Mouse (Mus musculus) ES-Bruce4 (cell line): ENCODE measurements at regions not wholly inside any gene's neighbourhood (a gene's known extent, or its start where the extent isn't known, plus 50 kb on each side); places are given as distances from the start of the nearest gene placed in this dataset.

Experiments used
- H3K27ac ChIP-seq: 2 replicates; pipeline ENCODE4 v1.5.1; 2012; ENCODE audit warnings: low read length, inconsistent platforms; ENCODE audit not compliant: insufficient read depth
- H3K27me3 ChIP-seq: 2 replicates; pipeline ENCODE4 v1.6.1; 2012; ENCODE audit warnings: mild to moderate bottlenecking, low read length, inconsistent platforms; ENCODE audit not compliant: control insufficient read depth, poor library complexity, insufficient read depth, severe bottlenecking
- H3K36me3 ChIP-seq: 2 replicates; pipeline ENCODE4 v1.6.1; 2012; ENCODE audit warnings: inconsistent platforms, mild to moderate bottlenecking, low read length, moderate library complexity; ENCODE audit not compliant: control insufficient read depth, poor library complexity, insufficient read depth, severe bottlenecking
- H3K4me1 ChIP-seq: one replicate; pipeline ENCODE4 v1.8.1; 2011; ENCODE audit warnings: low read length; ENCODE audit not compliant: control insufficient read depth, insufficient read depth
- H3K4me3 ChIP-seq: 2 replicates; pipeline ENCODE4 v1.5.1; 2011; ENCODE audit warnings: low read depth, mild to moderate bottlenecking, low read length
- H3K9ac ChIP-seq: 2 replicates; pipeline ENCODE4 v1.6.1; 2012; ENCODE audit warnings: low read depth, mild to moderate bottlenecking, inconsistent platforms; ENCODE audit not compliant: poor library complexity, severe bottlenecking
- H3K9me3 ChIP-seq: replicated peaks from 2 replicates; pipeline ENCODE4 v1.6.1; 2012; ENCODE audit warnings: mild to moderate bottlenecking, low read length, inconsistent platforms; ENCODE audit not compliant: control insufficient read depth, poor library complexity, insufficient read depth, severe bottlenecking
- CTCF ChIP-seq: IDR thresholded peaks from one replicate; pipeline ENCODE4 v1.8.1; 2011; ENCODE audit warnings: low read depth, low read length
- EP300 ChIP-seq: IDR thresholded peaks from 2 replicates; pipeline ENCODE4 v1.6.1; 2011; ENCODE audit warnings: low read depth, low read length; ENCODE audit not compliant: insufficient read depth
- POLR2A ChIP-seq: IDR thresholded peaks from one replicate; pipeline ENCODE4 v1.8.1; 2011; ENCODE audit warnings: low read length; ENCODE audit not compliant: insufficient read depth

DNA sequence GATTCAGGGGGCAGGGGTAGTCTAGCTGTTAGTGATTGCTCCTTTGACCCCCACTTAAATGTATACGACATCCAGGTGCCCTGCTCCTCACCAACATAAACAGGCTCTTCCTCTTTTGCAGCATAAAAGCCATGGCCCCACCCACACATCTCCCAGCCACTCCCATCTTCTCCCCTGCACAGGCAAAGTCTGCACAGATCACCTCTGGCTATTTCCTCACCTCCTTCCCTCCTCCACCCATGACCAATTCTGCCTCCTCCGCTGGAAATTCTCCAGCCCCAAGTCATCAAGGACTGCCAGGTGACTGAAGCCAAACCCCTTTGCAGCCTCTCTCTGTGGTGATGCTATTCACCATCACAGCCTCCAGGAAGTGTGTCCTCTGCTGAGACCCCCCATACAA is 306.8 kb upstream of the Zfp637 start:
- no peak overlapping the region for H3K4me3 ChIP-seq
- H3K9ac ChIP-seq, result no peak overlapping the region
- H3K4me1 ChIP-seq, result no peaks in the 10 kb centered on the region
- TF ChIP-seq POLR2A, result no peak
- TF ChIP-seq CTCF, result no peak
- TF ChIP-seq EP300, result 0 out of 2 replicates have a peak, but pooled peaks have one; percentile 30
- H3K9me3 ChIP-seq, result no peaks in the 10 kb centered on the region
- H3K36me3 ChIP-seq, result no peaks in the 10 kb centered on the region
- H3K27me3 ChIP-seq, result no peaks in the 10 kb centered on the region
- H3K27ac ChIP-seq, result no peak overlapping the region

- Histone ChIP-seq H3K36me3 (no peaks in the 10 kb centered on the region), H3K9ac (no peak overlapping the region), H3K4me1 (no peaks in the 10 kb centered on the region), H3K27me3 (no peaks in the 10 kb centered on the region), H3K9me3 (no peaks in the 10 kb centered on the region), H3K4me3 (no peak overlapping the region), H3K27ac (no peak overlapping the region)
- no peak for TF ChIP-seq EP300
- TF ChIP-seq CTCF, result no peak
Measured at GRCm38 (mm10) chr6:117534991-117535390, 306.0 kb upstream of the Zfp637 start.

- Histone ChIP-seq H3K27ac (no peak overlapping the region), H3K4me1 (no peaks in the 10 kb centered on the region), H3K9me3 (no peaks in the 10 kb centered on the region), H3K9ac (no peak overlapping the region), H3K27me3 (no peaks in the 10 kb centered on the region), H3K4me3 (no peak overlapping the region), H3K36me3 (no peaks in the 10 kb centered on the region)
- no peak for TF ChIP-seq CTCF
- TF ChIP-seq POLR2A, result no peak
- no peak for TF ChIP-seq EP300
Measured at GRCm38 (mm10) chr6:117536084-117536483, 304.9 kb upstream of the Zfp637 start.

DNA sequence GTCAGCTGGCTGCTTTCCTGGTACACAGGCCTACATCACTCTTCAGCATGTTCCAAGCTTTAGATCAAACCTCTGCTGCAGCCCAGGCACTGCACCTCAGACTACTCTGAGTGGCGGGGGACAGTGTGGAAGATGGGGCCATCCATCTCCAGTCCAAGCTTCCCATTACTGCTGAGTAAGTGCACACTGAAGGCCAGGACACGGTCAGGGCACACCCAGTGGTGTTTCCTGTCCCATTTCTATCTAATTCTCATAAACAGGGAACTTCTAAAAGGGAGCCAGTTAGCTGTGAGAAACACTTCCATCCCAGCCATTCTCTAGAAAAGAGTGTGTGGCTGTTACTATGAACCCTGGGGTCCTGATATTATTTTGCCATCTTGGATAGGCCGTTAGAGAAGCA is 298.5 kb upstream of the Zfp637 start:
- Histone ChIP-seq H3K27ac (no peak overlapping the region), H3K4me3 (no peak overlapping the region), H3K9ac (no peak overlapping the region), H3K27me3 (no peaks in the 10 kb centered on the region), H3K4me1 (no peaks in the 10 kb centered on the region), H3K9me3 (no peaks in the 10 kb centered on the region), H3K36me3 (no peaks in the 10 kb centered on the region)
- no peak for TF ChIP-seq CTCF
- no peak for TF ChIP-seq EP300
- TF ChIP-seq POLR2A, result no peak

- no peak overlapping the region for H3K9ac ChIP-seq
- H3K27ac ChIP-seq, result no peak overlapping the region
- H3K9me3 ChIP-seq, result no peaks in the 10 kb centered on the region
- H3K4me1 ChIP-seq, result no peaks in the 10 kb centered on the region
- no peaks in the 10 kb centered on the region for H3K36me3 ChIP-seq
- TF ChIP-seq POLR2A (no peak), CTCF (no peak), EP300 (no peak)
- no peaks in the 10 kb centered on the region for H3K27me3 ChIP-seq
- H3K4me3 ChIP-seq, result no peak overlapping the region
Measured at GRCm38 (mm10) chr6:117544276-117545196, 296.4 kb upstream of the Zfp637 start.

DNA sequence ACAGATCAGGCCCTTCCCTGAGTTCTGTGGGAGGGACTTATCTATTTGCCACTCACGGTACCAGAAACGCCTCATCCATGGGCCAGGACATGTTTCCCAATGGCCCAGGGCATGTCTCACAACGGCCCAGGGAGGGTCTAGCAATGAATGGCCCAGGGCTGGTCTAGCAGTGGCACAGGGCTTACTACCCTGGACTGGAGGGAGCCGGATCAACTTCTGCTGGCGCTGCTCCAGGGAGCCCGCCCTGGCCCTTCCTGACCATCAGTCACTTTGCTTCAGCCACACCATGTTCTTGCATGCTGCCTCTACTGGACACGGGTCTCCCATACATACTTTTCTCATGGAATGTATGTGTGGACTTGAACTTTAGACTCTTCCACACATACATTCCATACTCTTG is 290.1 kb upstream of the Zfp637 start:
- no peak overlapping the region for H3K9ac ChIP-seq
- no peaks in the 10 kb centered on the region for H3K4me1 ChIP-seq
- no peaks in the 10 kb centered on the region for H3K36me3 ChIP-seq

More for the DNA sequence above, 290.1 kb upstream of the Zfp637 start:
- H3K9me3 ChIP-seq, result no peaks in the 10 kb centered on the region
- TF ChIP-seq CTCF, result no peak
- no peak for TF ChIP-seq EP300
- TF ChIP-seq POLR2A, result no peak
- H3K27ac ChIP-seq, result no peak overlapping the region
- H3K4me3 ChIP-seq, result no peak overlapping the region
- H3K27me3 ChIP-seq, result no peaks in the 10 kb centered on the region
